Mouse (Mus musculus) liver, embryonic 14.5 days (tissue): ENCODE data around the gene Tcf21. TPM values are rescaled to one million over a fixed set of nuclear protein-coding genes. Genes with fewer than 3 reads are reported as not detected.

Source experiments
- ATAC-seq: fragments of 200-750 bp; cut with Nextera tagmentation; 2 replicates; pipeline ENCODE4 v1.8.0; 2017; ENCODE audit warnings: moderate number of reproducible peaks, mild to moderate bottlenecking, moderate library complexity; ENCODE audit not compliant: insufficient read depth
- DNase-seq, 3 experiments: peaks; one replicate each; pipeline ENCODE4 v3.0.0-alpha.2; 2012 to 2013; ENCODE audit warnings: low read depth in 3 of 3, low spot score in 3 of 3
- H3K27ac ChIP-seq: fragments of 300-500 bp; sonication (generic); 2 replicates; pipeline ENCODE4 v1.5.1; 2014; ENCODE audit warnings: moderate library complexity, mild to moderate bottlenecking, control low read depth, inconsistent platforms
- H3K27me3 ChIP-seq: fragments of 300-500 bp; sonication (generic); 2 replicates; pipeline ENCODE4 v1.6.1; 2014; ENCODE audit warnings: mild to moderate bottlenecking, low read length, moderate library complexity; ENCODE audit not compliant: control insufficient read depth, insufficient read depth
- H3K36me3 ChIP-seq: fragments of 300-500 bp; sonication (generic); replicated peaks from 2 replicates; pipeline ENCODE4 v1.6.1; 2014; ENCODE audit warnings: low read depth; ENCODE audit not compliant: control insufficient read depth, insufficient read depth
- H3K4me1 ChIP-seq, 2 experiments: fragments of 200-500 bp in 1 of 2; fragments of 300-500 bp in 1 of 2; sonication (generic) in 1 of 2; replicated peaks; 2 replicates each; pipeline ENCODE4 v1.6.1; 2012 to 2014; ENCODE audit warnings: antibody characterized with exemption in 1 of 2, inconsistent platforms in 1 of 2, low read length in 1 of 2; ENCODE audit not compliant: control insufficient read depth in 2 of 2, insufficient read depth in 2 of 2
- H3K4me2 ChIP-seq: fragments of 300-500 bp; sonication (generic); 2 replicates; pipeline ENCODE4 v1.6.1; 2014; ENCODE audit warnings: low read depth, mild to moderate bottlenecking, control low read depth, moderate library complexity
- H3K4me3 ChIP-seq, 2 experiments: fragments of 200-500 bp in 1 of 2; fragments of 300-500 bp in 1 of 2; sonication (generic) in 1 of 2; 2 replicates each; pipeline ENCODE4 v1.5.1; 2012 to 2014; ENCODE audit warnings: low read depth in 2 of 2, low read length in 2 of 2, mild to moderate bottlenecking in 2 of 2, control low read depth in 1 of 2, inconsistent platforms in 1 of 2, moderate library complexity in 1 of 2; ENCODE audit not compliant: insufficient read depth in 1 of 2
- H3K9ac ChIP-seq: fragments of 300-500 bp; sonication (generic); replicated peaks from 2 replicates; pipeline ENCODE4 v1.6.1; 2014; ENCODE audit warnings: mild to moderate bottlenecking, control low read depth, moderate library complexity
- H3K9me3 ChIP-seq: fragments of 300-500 bp; sonication (generic); 2 replicates; pipeline ENCODE4 v1.6.1; 2016; ENCODE audit warnings: low read length, mixed read lengths; ENCODE audit not compliant: control insufficient read depth
- CTCF ChIP-seq: IDR thresholded peaks from 2 replicates; pipeline ENCODE4 v1.5.1; 2016; ENCODE audit warnings: antibody characterized with exemption, low read depth, control low read depth
- EP300 ChIP-seq: IDR thresholded peaks from 2 replicates; pipeline ENCODE4 v1.6.1; 2016; ENCODE audit warnings: antibody characterized with exemption, low read depth
- WGBS: fragments of 180-500 bp; shearing (Covaris S2); extraction: QIAGEN DNeasy Blood & Tissue Kit; methylation state at CpG from one replicate; pipeline ENCODE4 v1.1.7; 2014; ENCODE audit not compliant: insufficient replicate concordance; 5-methylcytosine and 5-hydroxymethylcytosine counted together
- polyA plus RNA-seq, 2 experiments: library from polyadenylated mRNA; depleted of rRNA in 1 of 2; stranded (reverse) in 1 of 2; unstranded in 1 of 2; fragments of >200 nt; fragmentation: Nextera tagmentation in 1 of 2; extraction: Ambion mirVana in 1 of 2; gene quantifications; 2 replicates each; pipeline versions ENCODE4 v1.2.1 to v1.2.3; 2012 to 2014

The Tcf21 gene
- polyA plus RNA-seq, 2 experiments = 4.2 to 4.5 TPM

DNA sequence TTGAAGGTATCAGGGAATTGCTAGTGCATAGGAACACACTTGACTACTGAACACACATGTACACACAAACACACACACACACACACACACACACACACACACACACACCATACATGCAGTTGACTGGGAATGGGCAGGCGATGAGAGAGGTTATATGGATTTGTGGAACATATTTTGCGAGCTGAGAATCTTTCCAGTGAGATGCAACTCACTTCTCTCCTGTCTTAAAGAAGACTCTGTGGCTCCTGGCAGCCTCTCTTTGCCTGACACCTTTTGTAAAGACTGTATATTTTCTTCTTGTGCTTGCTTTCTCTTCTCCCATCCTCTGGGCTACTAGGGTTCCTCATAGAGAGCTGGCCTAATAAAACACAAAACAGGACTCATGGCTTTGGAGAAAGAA is 867 bp upstream of the Tcf21 start:
- Histone ChIP-seq H3K36me3 (no peaks in the 10 kb centered on the region), H3K4me3 (no peak overlapping the region), H3K4me1 (no peaks in the 10 kb centered on the region), H3K4me2 (no peak overlapping the region), H3K27ac (no peak overlapping the region), H3K9ac (no peak overlapping the region), H3K27me3 (peaks cover 55% of the 10 kb centered on the region), H3K9me3 (no peaks in the 10 kb centered on the region)
- no peak for ATAC-seq
- WGBS = 27% methylated on average over 2 of the region's 2 CpGs
- no peak for TF ChIP-seq CTCF
- no peak for TF ChIP-seq EP300
- DNase-seq = no peak

DNA sequence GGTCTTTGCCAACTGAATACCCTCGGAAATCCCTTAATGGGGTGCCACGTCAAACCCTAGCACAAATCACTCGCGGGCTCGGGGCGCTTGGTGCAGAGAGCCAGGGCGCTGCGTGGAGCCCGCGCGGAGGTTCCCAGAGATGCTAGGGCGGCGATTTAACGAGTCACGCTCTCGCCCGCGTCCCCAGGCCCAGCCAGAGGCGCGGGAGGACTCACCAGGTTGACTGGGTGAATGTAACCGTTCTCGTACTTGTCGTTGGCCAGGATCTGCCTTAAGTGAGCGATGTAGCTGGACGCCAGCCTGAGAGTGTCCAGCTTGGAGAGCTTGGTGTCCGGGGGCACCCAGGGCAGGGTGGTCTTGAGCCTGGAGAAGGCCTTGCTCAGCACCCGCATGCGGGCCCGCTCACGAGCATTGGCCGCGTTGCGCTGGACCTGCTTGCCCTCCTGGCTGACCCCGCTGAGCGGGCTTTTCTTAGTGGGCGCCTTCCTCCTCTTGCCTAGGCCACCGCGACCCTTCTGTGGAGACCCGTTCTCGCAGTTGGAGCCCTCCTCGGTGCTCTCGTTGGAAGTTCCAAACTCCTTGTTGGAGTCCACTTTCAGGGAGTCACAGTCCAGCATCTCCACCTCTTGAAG is 619 bp downstream of the Tcf21 start:
- TF ChIP-seq EP300 = no peak
- TF ChIP-seq CTCF = no peak
- Histone ChIP-seq H3K4me3 (peak overlapping the region; percentile 14 to 23), H3K9me3 (no peaks in the 10 kb centered on the region), H3K36me3 (no peaks in the 10 kb centered on the region), H3K4me2 (no peak overlapping the region), H3K27me3 (peaks cover 67% of the 10 kb centered on the region), H3K4me1 (no peaks in the 10 kb centered on the region), H3K9ac (no peak overlapping the region), H3K27ac (no peak overlapping the region)
- no peak for DNase-seq
- ATAC-seq = no peak
- under 1% methylated on average over 42 of the region's 42 CpGs for WGBS

GRCm38 (mm10) chr10:22818600-22819238 is 1.3 kb downstream of the Tcf21 start:
- Histone ChIP-seq H3K9ac (no peak overlapping the region), H3K27me3 (peaks cover 68% of the 10 kb centered on the region), H3K27ac (no peak overlapping the region), H3K4me2 (no peak overlapping the region), H3K4me3 (peak overlapping the region in 1 of 2 experiments; percentile 23; a peak in 2 of 4 replicates), H3K9me3 (no peaks in the 10 kb centered on the region), H3K4me1 (no peaks in the 10 kb centered on the region), H3K36me3 (no peaks in the 10 kb centered on the region)
- DNase-seq (no peak), ATAC-seq (no peak)
- TF ChIP-seq EP300 (no peak), CTCF (no peak)
- under 1% methylated on average over 12 of the region's 12 CpGs for WGBS

DNA sequence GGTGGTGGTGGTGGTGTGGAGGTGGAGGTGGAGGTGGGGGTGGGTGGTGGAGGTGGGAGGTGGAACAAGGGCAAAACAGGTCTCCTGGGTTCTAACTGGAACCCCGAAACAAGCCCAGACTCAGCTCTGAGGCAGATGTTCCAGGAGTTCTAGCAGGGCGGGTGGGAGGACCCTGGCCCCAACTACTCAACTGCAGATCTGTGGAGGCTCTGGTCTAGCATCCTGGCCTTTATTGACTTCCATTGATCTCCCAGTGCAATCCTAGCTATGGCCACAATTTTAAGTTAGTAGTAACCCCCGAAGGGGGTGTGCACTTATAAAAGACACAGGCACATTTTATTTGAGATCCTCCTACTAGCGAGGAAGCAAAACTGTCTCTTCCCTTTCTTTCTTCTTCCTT is 2.0 kb downstream of the Tcf21 start:
- Histone ChIP-seq H3K9me3 (no peaks in the 10 kb centered on the region), H3K4me2 (no peak overlapping the region), H3K4me3 (no peak overlapping the region), H3K27me3 (peaks cover 71% of the 10 kb centered on the region), H3K4me1 (no peaks in the 10 kb centered on the region), H3K36me3 (no peaks in the 10 kb centered on the region), H3K9ac (no peak overlapping the region), H3K27ac (no peak overlapping the region)
- TF ChIP-seq CTCF (no peak), EP300 (no peak)
- ATAC-seq (no peak), DNase-seq (no peak)
- WGBS = 7% methylated on average over 4 of the region's 4 CpGs

GRCm38 (mm10) chr10:22817561-22817960 is 2.4 kb downstream of the Tcf21 start:
- 1% methylated on average over 18 of the region's 18 CpGs for WGBS
- Histone ChIP-seq H3K27ac (no peak overlapping the region), H3K4me3 (no peak overlapping the region; a peak in 1 of 4 replicates), H3K9me3 (no peaks in the 10 kb centered on the region), H3K4me1 (no peaks in the 10 kb centered on the region), H3K36me3 (no peaks in the 10 kb centered on the region), H3K4me2 (no peak overlapping the region), H3K27me3 (peaks cover 71% of the 10 kb centered on the region), H3K9ac (no peak overlapping the region)
- TF ChIP-seq EP300 (no peak), CTCF (no peak)
- DNase-seq (no peak), ATAC-seq (no peak)
